Mouse (Mus musculus): ENCODE measurements around the gene Prn. TPM values are rescaled to one million over a fixed set of nuclear protein-coding genes. Genes with fewer than 3 reads are reported as not detected.

The Prn gene
- total and polyA plus RNA-seq, 2 experiments from 2014 or later = not detected

DNA sequence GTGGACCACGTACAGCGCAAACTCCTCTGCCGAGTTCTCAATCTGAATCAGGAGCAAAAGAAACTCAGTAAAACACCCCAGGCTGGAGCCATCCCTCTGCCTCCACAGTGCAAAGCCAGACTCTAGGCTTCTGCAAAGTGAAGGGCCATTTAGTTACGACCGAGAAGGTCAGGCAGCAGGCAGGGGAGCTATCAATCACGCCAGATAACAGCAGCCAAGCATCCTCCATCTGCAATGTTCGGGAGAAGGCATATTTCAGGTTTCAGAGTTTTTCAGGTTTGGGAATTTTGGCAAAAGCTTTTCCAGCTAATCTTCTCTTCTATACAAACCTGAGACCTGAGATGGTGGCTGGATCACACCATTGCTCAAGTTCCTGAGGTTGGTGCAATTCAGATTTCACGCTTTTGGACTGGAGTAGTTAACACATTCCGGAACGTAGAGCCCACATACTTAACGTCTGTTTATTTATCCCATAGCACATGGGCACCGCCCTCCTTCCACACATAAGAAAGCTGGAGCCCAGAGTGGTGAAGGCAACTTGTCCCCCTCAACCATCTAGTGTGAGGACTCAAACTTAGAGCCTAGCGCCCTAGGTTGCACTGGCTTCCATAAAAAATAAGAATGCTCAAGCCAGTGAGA is 92.1 kb downstream of the Prn start:
- Histone ChIP-seq H3K4me1 (ENCODE audit: control insufficient read depth, insufficient read depth) (peaks cover 9% of the 10 kb centered on the region; the same call in 1 of the 2 replicates), H3K4me3 (ENCODE audit: low read depth, low read length) (no peak overlapping the region), H3K27me3 (ENCODE audit: control insufficient read depth, insufficient read depth, low read length) (no peaks in the 10 kb centered on the region), H3K4me2 (ENCODE audit: low read depth, low read length) (no peak overlapping the region), H3K9ac (replicated peaks; ENCODE audit: low read depth, low read length) (no peak overlapping the region), H3K36me3 (replicated peaks; ENCODE audit: control insufficient read depth, insufficient read depth, low read length) (peaks cover 13% of the 10 kb centered on the region), H3K27ac (ENCODE audit: low read depth) (no peak overlapping the region), H3K9me3 (replicated peaks; ENCODE audit: control insufficient read depth, low read length) (no peaks in the 10 kb centered on the region)
- 69% methylated on average over 13 of the region's 13 CpGs for WGBS
- no peak for DNase-seq (ENCODE audit: low spot score)
- no peak for TF ChIP-seq EP300 (IDR thresholded peaks at IDR 0.05; ENCODE audit: low read depth)
- TF ChIP-seq CTCF (IDR thresholded peaks at IDR 0.05; ENCODE audit: low read depth) = no peak
- ATAC-seq (ENCODE audit: insufficient read depth, low read depth) = no peak

DNA sequence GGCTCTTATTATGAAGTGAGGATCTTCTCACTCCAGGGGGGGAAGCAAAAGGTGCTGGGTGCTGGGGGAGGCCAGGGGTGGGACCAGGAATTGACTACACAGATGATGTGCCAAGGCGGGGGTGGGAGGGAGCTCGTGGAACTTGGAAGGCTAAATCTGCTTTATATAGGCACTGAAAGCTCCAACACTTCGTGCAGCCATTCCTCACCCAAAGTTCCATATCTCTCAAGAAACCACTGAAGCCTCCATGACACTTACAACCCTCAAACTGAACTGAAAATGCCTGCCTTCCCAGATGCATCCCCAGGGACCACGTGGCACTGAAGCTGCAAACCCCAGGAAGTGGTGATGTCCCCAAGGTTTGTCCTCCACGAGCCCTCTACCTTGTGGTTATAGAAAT is 94.2 kb downstream of the Prn start:
- no peak overlapping the region for H3K27ac ChIP-seq (ENCODE audit: low read depth)
- no peaks in the 10 kb centered on the region for H3K9me3 ChIP-seq (replicated peaks; ENCODE audit: control insufficient read depth, low read length)
- H3K4me2 ChIP-seq (ENCODE audit: low read depth, low read length) = no peak overlapping the region
- ATAC-seq (ENCODE audit: insufficient read depth, low read depth) (no peak), DNase-seq (ENCODE audit: low spot score) (no peak)
- no peaks in the 10 kb centered on the region for H3K27me3 ChIP-seq (ENCODE audit: control insufficient read depth, insufficient read depth, low read length)
- no peak overlapping the region for H3K4me3 ChIP-seq (ENCODE audit: low read depth, low read length)
- H3K9ac ChIP-seq (replicated peaks; ENCODE audit: low read depth, low read length) = no peak overlapping the region
- WGBS = 64% methylated on average over 5 of the region's 5 CpGs
- H3K4me1 ChIP-seq (ENCODE audit: control insufficient read depth, insufficient read depth) = peaks cover 14% of the 10 kb centered on the region; the same call in 1 of the 2 replicates
- H3K36me3 ChIP-seq (replicated peaks; ENCODE audit: control insufficient read depth, insufficient read depth, low read length) = peaks cover 17% of the 10 kb centered on the region
- TF ChIP-seq EP300 (IDR thresholded peaks at IDR 0.05; ENCODE audit: low read depth) (no peak), CTCF (IDR thresholded peaks at IDR 0.05; ENCODE audit: low read depth) (no peak)

DNA sequence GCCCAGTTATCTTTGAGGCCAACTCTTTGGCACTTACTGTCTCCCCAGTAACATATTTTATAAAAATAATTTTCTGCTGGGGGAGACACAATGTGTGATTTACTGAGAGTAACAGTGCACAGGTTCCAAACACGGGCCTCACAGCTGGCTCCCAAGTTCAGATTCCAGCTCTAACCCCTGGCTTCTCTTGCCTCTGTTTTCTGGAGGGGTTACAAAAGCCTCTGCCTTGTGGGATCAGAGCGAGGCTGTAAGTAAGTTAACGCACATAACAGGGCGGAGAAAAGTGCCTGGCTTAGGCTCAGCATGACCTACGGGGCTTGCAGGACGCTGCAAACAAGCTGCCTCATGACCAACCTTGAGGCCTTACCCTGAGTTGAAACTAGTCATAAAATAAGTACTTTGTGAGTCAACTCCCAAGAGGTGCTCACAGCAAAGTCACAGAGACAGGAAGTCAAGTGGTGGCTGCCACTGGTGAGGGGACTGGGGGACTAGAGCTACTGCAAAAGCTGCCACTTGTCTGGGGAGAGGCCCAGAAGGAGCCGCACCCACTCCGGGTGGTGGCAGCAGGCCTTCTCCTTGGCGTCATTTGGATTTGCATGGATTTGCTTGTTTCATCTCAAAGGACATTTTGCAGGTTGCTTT is 94.9 kb downstream of the Prn start:
- WGBS = 86% methylated on average over 9 of the region's 9 CpGs
- TF ChIP-seq EP300 (IDR thresholded peaks at IDR 0.05; ENCODE audit: low read depth) = no peak
- no peak for TF ChIP-seq CTCF (IDR thresholded peaks at IDR 0.05; ENCODE audit: low read depth)
- no peak overlapping the region for H3K4me2 ChIP-seq (ENCODE audit: low read depth, low read length)
- ATAC-seq (ENCODE audit: insufficient read depth, low read depth) (no peak), DNase-seq (ENCODE audit: low spot score) (no peak)
- H3K9me3 ChIP-seq (replicated peaks; ENCODE audit: control insufficient read depth, low read length) = no peaks in the 10 kb centered on the region
- no peaks in the 10 kb centered on the region for H3K27me3 ChIP-seq (ENCODE audit: control insufficient read depth, insufficient read depth, low read length)
- H3K4me3 ChIP-seq (ENCODE audit: low read depth, low read length) = no peak overlapping the region
- H3K27ac ChIP-seq (ENCODE audit: low read depth) = no peak overlapping the region
- H3K4me1 ChIP-seq (ENCODE audit: control insufficient read depth, insufficient read depth) = peaks cover 14% of the 10 kb centered on the region; the same call in 1 of the 2 replicates
- H3K36me3 ChIP-seq (replicated peaks; ENCODE audit: control insufficient read depth, insufficient read depth, low read length) = peaks cover 19% of the 10 kb centered on the region
- H3K9ac ChIP-seq (replicated peaks; ENCODE audit: low read depth, low read length) = no peak overlapping the region

DNA sequence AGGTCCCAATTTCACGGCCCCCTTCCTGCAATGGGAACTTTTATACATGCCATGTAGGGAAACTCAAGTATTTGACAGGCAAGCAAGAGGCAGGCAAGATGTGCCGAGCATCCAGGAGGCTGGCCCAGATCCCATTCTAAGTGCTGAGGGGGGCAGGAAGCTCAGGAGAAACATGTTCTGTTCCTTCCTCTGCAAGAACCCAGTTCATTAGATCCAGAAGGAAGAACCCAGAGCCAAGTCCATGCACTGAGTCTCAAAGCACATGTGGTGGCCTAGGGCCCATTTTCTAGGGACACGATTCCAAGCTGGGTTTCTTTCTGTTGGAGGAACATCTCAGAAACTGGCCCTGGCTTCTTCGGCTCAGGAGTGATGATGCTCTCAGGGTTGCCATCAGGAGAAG is 95.7 kb downstream of the Prn start:
- Histone ChIP-seq H3K9ac (replicated peaks; ENCODE audit: low read depth, low read length) (no peak overlapping the region), H3K9me3 (replicated peaks; ENCODE audit: control insufficient read depth, low read length) (no peaks in the 10 kb centered on the region), H3K36me3 (replicated peaks; ENCODE audit: control insufficient read depth, insufficient read depth, low read length) (peaks cover 19% of the 10 kb centered on the region), H3K27ac (ENCODE audit: low read depth) (0 out of 2 replicates have a peak overlapping the region, but pooled peaks have one; percentile 41), H3K4me2 (ENCODE audit: low read depth, low read length) (no peak overlapping the region), H3K27me3 (ENCODE audit: control insufficient read depth, insufficient read depth, low read length) (no peaks in the 10 kb centered on the region), H3K4me1 (ENCODE audit: control insufficient read depth, insufficient read depth) (peaks cover 14% of the 10 kb centered on the region; the same call in 1 of the 2 replicates), H3K4me3 (ENCODE audit: low read depth, low read length) (no peak overlapping the region)
- 60% methylated on average over 4 of the region's 4 CpGs for WGBS
- no peak for DNase-seq (ENCODE audit: low spot score)
- no peak for TF ChIP-seq CTCF (IDR thresholded peaks at IDR 0.05; ENCODE audit: low read depth)
- no peak for TF ChIP-seq EP300 (IDR thresholded peaks at IDR 0.05; ENCODE audit: low read depth)
- ATAC-seq (ENCODE audit: insufficient read depth, low read depth) = no peak

Other genes starting within 250 kb of the Prn start
- gene Erv3, start 50.2 kb upstream of the Prn start, total RNA-seq (2014; rRNA removed; ENCODE audit: low replicate concordance) = not detected in 2 replicates
- gene Erv3, start 50.2 kb upstream of the Prn start, polyA plus RNA-seq (2015; fragmentation: Nextera tagmentation; extraction: Ambion mirVana) = not detected in 2 replicates
- gene Prnp, start within 50 bp of the Prn start, total RNA-seq (2014; rRNA removed; ENCODE audit: low replicate concordance) = 139 and 157 TPM in 2 replicates
- 90.6 and 91.7 TPM in 2 replicates for gene Prnp, start within 50 bp of the Prn start, polyA plus RNA-seq (2015; fragmentation: Nextera tagmentation; extraction: Ambion mirVana)
- 8.1 and 9.5 TPM in 2 replicates for gene Prnd, start 40.9 kb downstream of the Prn start, total RNA-seq (2014; rRNA removed; ENCODE audit: low replicate concordance)
- gene Prnd, start 40.9 kb downstream of the Prn start, polyA plus RNA-seq (2015; fragmentation: Nextera tagmentation; extraction: Ambion mirVana) = 16.6 and 18.6 TPM in 2 replicates
- gene Rassf2, start 120.3 kb downstream of the Prn start, total RNA-seq (2014; rRNA removed; ENCODE audit: low replicate concordance) = 3.7 and 5.2 TPM in 2 replicates
- 2.6 and 2.7 TPM in 2 replicates for gene Rassf2, start 120.3 kb downstream of the Prn start, polyA plus RNA-seq (2015; fragmentation: Nextera tagmentation; extraction: Ambion mirVana)
- gene Slc23a2, start 235.2 kb downstream of the Prn start, total RNA-seq (2014; rRNA removed; ENCODE audit: low replicate concordance) = 13.9 and 19.2 TPM in 2 replicates
- gene Slc23a2, start 235.2 kb downstream of the Prn start, polyA plus RNA-seq (2015; fragmentation: Nextera tagmentation; extraction: Ambion mirVana) = 7.8 and 8.6 TPM in 2 replicates